Mouse (Mus musculus) kidney, adult 2 months (tissue): ENCODE results near the gene Maff. TPM values are rescaled to one million over a fixed set of nuclear protein-coding genes. Genes with fewer than 3 reads are reported as not detected.

ENCODE experiments used
- DNase-seq: peaks from one replicate; pipeline ENCODE4 v3.0.0; 2021
- H3K27ac ChIP-seq: fragments of 200-500 bp; 2 replicates; pipeline ENCODE4 v1.5.1; 2012; ENCODE audit warnings: low read depth, low read length, control low read depth, inconsistent platforms; ENCODE audit not compliant: insufficient read depth
- H3K27me3 ChIP-seq: fragments of 200-500 bp; replicated peaks from 2 replicates; pipeline ENCODE4 v1.6.1; 2012; ENCODE audit warnings: mild to moderate bottlenecking, moderate library complexity, low read length, inconsistent platforms; ENCODE audit not compliant: control insufficient read depth, insufficient read depth
- H3K36me3 ChIP-seq: fragments of 200-500 bp; 2 replicates; pipeline ENCODE4 v1.6.1; 2012; ENCODE audit warnings: mild to moderate bottlenecking, moderate library complexity, low read length, inconsistent platforms; ENCODE audit not compliant: control insufficient read depth, insufficient read depth
- H3K4me1 ChIP-seq: fragments of 200-500 bp; 2 replicates; pipeline ENCODE4 v1.6.1; 2011; ENCODE audit warnings: low read length; ENCODE audit not compliant: control insufficient read depth, insufficient read depth
- H3K4me3 ChIP-seq: fragments of 200-500 bp; 2 replicates; pipeline ENCODE4 v1.5.1; 2011; ENCODE audit warnings: mild to moderate bottlenecking, low read depth, low read length, control low read depth; ENCODE audit not compliant: insufficient read depth
- CTCF ChIP-seq: fragments of 200-500 bp; conservative IDR thresholded peaks from 2 replicates; pipeline ENCODE4 v1.5.1; 2011; ENCODE audit warnings: low read depth, mild to moderate bottlenecking, control low read depth, low read length, moderate library complexity, mixed read lengths; ENCODE audit not compliant: insufficient read depth, insufficient read length
- POLR2A ChIP-seq: fragments of 200-500 bp; IDR thresholded peaks from one replicate; pipeline ENCODE4 v1.6.1; 2011; ENCODE audit warnings: low read depth, low read length, control low read depth
- WGBS: fragments of 180-500 bp; shearing (Covaris S2); methylation state at CpG from one replicate; pipeline ENCODE4 v1.1.7; 2018; 5-methylcytosine and 5-hydroxymethylcytosine counted together
- polyA plus RNA-seq: library from polyadenylated mRNA; depleted of rRNA; stranded (reverse); fragments of >200 nt; gene quantifications from 2 replicates; pipeline ENCODE4 v1.2.3, GENCODE M21; 2012

The Maff gene
- polyA plus RNA-seq, 1 experiment = 1.3 TPM

DNA sequence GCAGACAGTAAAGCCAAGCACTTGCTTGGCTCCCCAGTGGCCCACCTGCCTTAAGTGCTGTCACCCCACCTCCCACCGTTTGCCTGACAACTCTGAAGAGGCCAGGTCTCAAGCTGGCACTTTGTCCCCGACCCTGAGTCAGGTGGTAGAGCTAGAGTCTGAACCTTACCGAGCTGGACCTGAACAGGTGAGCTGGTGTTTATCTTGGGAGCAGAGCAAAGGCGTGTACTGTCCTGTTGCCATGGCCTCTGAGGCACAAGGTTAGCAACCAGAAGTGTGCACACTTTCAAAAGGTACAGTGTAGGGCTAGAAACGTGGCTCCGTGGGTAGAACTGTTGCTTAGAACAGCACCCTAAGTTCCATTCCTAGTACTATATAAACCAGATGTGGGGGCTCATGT, 41.8 kb downstream of the Maff start:
- TF ChIP-seq CTCF (no peak), POLR2A (no peak)
- Histone ChIP-seq H3K27ac (no peak overlapping the region), H3K36me3 (no peaks in the 10 kb centered on the region), H3K27me3 (no peaks in the 10 kb centered on the region), H3K4me3 (no peak overlapping the region), H3K4me1 (peaks cover 32% of the 10 kb centered on the region)
- 48% methylated on average over 6 of the region's 6 CpGs for WGBS
- no peak for DNase-seq

DNA sequence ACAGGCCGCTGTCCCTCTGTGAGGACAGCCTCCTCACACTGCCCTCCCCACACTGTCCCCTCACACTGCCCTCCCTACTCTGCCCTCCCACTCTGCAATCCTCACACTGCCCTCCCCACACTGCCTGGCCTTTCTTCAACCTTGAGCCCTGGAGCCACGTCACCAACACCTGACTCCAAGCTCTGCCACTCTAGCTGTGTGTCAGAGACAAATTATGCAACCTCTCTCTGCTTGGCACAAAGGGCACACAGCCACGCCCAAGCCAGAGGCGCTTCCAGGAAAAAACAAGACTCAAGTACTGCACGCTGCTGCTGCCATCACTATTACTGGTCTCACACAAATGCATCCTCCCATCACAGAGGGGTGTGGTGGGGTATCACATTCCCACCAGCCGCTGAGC, 44.0 kb downstream of the Maff start:
- WGBS = 38% methylated on average over 6 of the region's 6 CpGs
- no peaks in the 10 kb centered on the region for H3K36me3 ChIP-seq
- DNase-seq = peak; percentile 87
- TF ChIP-seq POLR2A (no peak), CTCF (no peak)
- H3K27me3 ChIP-seq = no peaks in the 10 kb centered on the region
- no peak overlapping the region for H3K4me3 ChIP-seq
- H3K27ac ChIP-seq = no peak overlapping the region
- peaks cover 47% of the 10 kb centered on the region for H3K4me1 ChIP-seq

DNA sequence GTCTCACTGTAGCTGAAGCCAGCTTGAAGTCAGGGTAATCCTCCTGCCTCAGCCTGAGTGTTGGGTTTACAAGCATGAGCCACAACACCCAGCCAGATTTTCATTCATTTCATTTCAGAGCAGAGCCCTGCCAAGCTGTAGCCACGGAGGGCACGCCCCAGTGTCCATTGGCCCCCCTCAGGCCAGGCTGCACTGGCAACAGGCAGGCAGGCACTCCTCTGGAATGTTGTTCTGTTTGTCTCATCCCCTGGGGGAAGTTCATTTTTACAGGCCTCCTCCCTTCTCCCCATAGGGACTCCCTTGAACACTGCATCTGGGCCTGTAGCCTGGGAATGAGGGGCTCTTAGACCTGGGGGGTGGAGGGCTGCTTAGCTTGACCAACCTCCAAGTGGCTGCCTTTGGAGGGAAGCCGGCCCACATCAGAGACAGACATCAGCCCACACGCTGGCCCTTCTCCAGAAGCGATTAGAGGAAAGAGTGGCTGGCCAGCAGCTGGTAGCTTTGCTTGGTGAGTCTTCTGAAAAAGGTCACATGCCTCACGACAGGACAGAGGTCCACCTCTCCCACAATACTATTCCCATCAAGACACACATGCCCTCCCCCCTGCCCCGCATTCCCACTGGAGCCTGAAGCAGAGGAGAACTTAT, 45.1 kb downstream of the Maff start:
- 6% methylated on average over 7 of the region's 7 CpGs for WGBS
- TF ChIP-seq CTCF (no peak), POLR2A (no peak)
- Histone ChIP-seq H3K4me1 (peaks cover 47% of the 10 kb centered on the region), H3K27ac (peak overlapping the region; percentile 59), H3K36me3 (no peaks in the 10 kb centered on the region), H3K27me3 (no peaks in the 10 kb centered on the region), H3K4me3 (no peak overlapping the region)
- peak; percentile 86 for DNase-seq

DNA sequence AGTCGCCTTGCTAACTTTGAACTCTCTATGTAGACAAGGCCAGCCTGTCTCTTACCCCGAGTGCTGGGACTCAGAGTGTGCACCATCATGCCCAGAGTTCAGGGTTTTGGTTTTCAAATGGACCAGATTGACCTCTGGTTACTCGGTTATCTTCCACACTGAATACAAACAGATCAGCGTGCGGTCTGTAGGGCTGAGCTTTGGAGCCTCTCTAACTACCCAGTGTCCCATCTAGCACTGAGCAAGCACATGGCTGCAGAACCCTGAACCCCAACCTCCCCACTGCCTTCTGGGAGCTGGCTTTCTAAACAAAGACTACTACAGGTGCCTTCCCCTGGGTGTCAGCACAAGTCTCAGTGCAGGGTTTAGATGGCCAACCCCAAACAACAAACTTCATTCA, 46.1 kb downstream of the Maff start:
- DNase-seq = no peak
- Histone ChIP-seq H3K4me3 (no peak overlapping the region), H3K27ac (no peak overlapping the region), H3K4me1 (peaks cover 47% of the 10 kb centered on the region), H3K27me3 (no peaks in the 10 kb centered on the region), H3K36me3 (no peaks in the 10 kb centered on the region)
- no peak for TF ChIP-seq POLR2A
- TF ChIP-seq CTCF = no peak
- 67% methylated on average over 5 of the region's 5 CpGs for WGBS

DNA sequence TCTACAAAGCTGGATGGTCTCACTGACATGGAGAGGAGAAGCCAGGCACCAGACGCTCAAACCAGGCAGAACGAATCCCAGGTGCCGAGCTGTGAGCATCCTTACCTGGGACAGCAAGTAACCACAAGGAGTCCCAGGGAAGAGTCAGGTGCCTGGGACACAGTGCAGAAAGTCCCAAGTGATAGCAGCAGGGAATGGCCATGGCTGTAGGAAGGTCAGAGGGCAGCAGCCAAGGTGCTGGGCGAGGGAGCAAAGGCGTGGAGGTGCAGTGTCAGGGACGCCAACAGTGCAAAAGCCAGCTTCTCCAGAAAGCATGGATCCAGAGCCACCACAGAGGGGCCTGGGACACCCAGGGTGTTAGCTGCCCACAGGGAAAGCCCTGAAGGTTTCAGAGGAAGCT, 46.7 kb downstream of the Maff start:
- WGBS = 91% methylated on average over 6 of the region's 6 CpGs
- Histone ChIP-seq H3K27ac (no peak overlapping the region), H3K36me3 (no peaks in the 10 kb centered on the region), H3K4me1 (peaks cover 45% of the 10 kb centered on the region), H3K4me3 (no peak overlapping the region), H3K27me3 (no peaks in the 10 kb centered on the region)
- no peak for DNase-seq
- TF ChIP-seq CTCF = no peak
- no peak for TF ChIP-seq POLR2A

DNA sequence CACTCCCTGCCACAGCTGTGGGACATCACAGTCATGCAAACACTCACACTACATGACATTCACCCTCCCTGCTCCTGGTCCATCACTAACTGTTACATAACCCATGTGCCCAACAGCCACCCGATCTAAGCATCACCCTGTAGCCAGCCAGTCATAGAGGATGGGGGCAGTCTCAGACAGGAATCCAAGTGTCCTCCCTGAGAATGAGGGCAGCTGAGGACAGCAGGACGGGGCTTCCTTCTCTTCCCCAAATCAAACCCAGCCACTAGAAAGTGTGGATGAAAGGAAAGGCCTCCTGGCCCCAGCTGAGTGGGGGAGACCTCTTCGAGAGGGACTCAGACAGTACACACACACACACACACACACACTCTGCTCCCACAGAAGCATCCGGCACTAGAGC, 48.4 kb downstream of the Maff start:
- Histone ChIP-seq H3K27me3 (no peaks in the 10 kb centered on the region), H3K36me3 (no peaks in the 10 kb centered on the region), H3K4me3 (peak overlapping the region; percentile 44; the same call in 1 of the 2 replicates), H3K4me1 (peaks cover 49% of the 10 kb centered on the region), H3K27ac (no peak overlapping the region)
- DNase-seq = no peak
- WGBS = 60% methylated on average over 4 of the region's 4 CpGs
- TF ChIP-seq POLR2A (no peak), CTCF (no peak)

DNA sequence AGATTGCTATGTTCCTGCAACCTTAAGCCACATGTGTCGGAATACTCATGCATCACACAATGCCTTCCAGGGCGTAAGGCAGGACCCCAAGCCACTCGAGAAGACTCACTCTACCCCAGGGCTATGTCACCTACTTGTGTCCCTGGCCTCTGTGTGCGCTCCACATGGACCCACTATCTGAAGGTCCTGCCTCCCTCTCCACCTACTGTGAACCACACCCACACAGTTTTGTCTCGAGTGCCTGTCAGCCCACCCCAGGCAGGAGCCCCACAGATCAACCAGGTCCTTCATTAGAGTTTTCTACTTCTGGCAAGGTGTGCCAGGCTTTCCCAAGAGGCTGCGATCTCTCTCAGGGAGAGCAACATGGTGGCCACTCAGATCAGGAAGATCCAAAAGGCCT, 48.9 kb downstream of the Maff start:
- WGBS = 71% methylated on average over 6 of the region's 6 CpGs
- Histone ChIP-seq H3K4me1 (peaks cover 48% of the 10 kb centered on the region), H3K4me3 (peak overlapping the region; percentile 44), H3K36me3 (no peaks in the 10 kb centered on the region), H3K27ac (no peak overlapping the region), H3K27me3 (no peaks in the 10 kb centered on the region)
- DNase-seq = no peak
- no peak for TF ChIP-seq CTCF
- no peak for TF ChIP-seq POLR2A
